Mouse (Mus musculus) C2C12 (cell line): Measurements from ENCODE around the gene Cux2.

Experiments used
- CTCF ChIP-seq: IDR thresholded peaks from one replicate; pipeline ENCODE4 v1.5.1; 2011; ENCODE audit not compliant: control insufficient read depth, insufficient read depth, insufficient read length
- MAX ChIP-seq: IDR thresholded peaks from one replicate; pipeline ENCODE4 v1.6.1; 2011; ENCODE audit warnings: mild to moderate bottlenecking, control low read depth
- MYOD1 ChIP-seq: IDR thresholded peaks from one replicate; pipeline ENCODE4 v1.6.1; 2011; ENCODE audit warnings: low read depth; ENCODE audit not compliant: control insufficient read depth, insufficient read length
- USF1 ChIP-seq: IDR thresholded peaks from one replicate; pipeline ENCODE4 v1.6.1; 2011; ENCODE audit warnings: low read depth, mild to moderate bottlenecking, control low read depth, moderate library complexity

GRCm38 (mm10) chr5:121848035-121848519, 201.8 kb downstream of the Cux2 start:
- TF ChIP-seq CTCF (no peak), MYOD1 (no peak), USF1 (no peak), MAX (no peak)
